Mouse (Mus musculus) bone marrow macrophage, adult 2 months (primary cell): ENCODE results near the gene Pigr. TPM values are rescaled to one million over a fixed set of nuclear protein-coding genes. Genes with fewer than 3 reads are reported as not detected.

ENCODE experiments used
- H3K27ac ChIP-seq: 2 replicates; pipeline ENCODE4 v1.5.1; 2012; ENCODE audit warnings: low read depth, low read length; ENCODE audit not compliant: insufficient read depth
- H3K4me1 ChIP-seq: 2 replicates; pipeline ENCODE4 v1.6.1; 2012; ENCODE audit warnings: low read length; ENCODE audit not compliant: control insufficient read depth, insufficient read depth
- H3K4me3 ChIP-seq: 2 replicates; pipeline ENCODE4 v1.5.1; 2012; ENCODE audit warnings: mild to moderate bottlenecking, low read length, moderate library complexity; ENCODE audit not compliant: insufficient read depth
- CTCF ChIP-seq: IDR thresholded peaks from 2 replicates; pipeline ENCODE4 v1.5.1; 2012; ENCODE audit warnings: low read depth, mild to moderate bottlenecking, low read length, moderate library complexity
- POLR2A ChIP-seq: IDR thresholded peaks from 2 replicates; pipeline ENCODE4 v1.6.1; 2012; ENCODE audit warnings: mild to moderate bottlenecking, low read depth, low read length, borderline replicate concordance
- polyA plus RNA-seq: library from polyadenylated mRNA; stranded (reverse); fragments of >200 nt; gene quantifications from 2 replicates; pipeline ENCODE4 v1.2.4, GENCODE M21; 2012; ENCODE audit not compliant: missing spikeins, insufficient read depth, insufficient read length

The Pigr gene
- polyA plus RNA-seq, 1 experiment = not detected

GRCm38 (mm10) chr1:130800602-130801001 is 25.9 kb upstream of the Pigr start, which contains the start of gene Fcamr:
Gene Fcamr (plus strand): TSS chr1:130800902.
- no peaks in the 10 kb centered on the region for H3K4me1 ChIP-seq
- no peak within 1 kb of the TSS for H3K4me3 ChIP-seq
- no peak for TF ChIP-seq POLR2A
- no peak for TF ChIP-seq CTCF
- H3K27ac ChIP-seq = no peak within 1 kb of the TSS

DNA sequence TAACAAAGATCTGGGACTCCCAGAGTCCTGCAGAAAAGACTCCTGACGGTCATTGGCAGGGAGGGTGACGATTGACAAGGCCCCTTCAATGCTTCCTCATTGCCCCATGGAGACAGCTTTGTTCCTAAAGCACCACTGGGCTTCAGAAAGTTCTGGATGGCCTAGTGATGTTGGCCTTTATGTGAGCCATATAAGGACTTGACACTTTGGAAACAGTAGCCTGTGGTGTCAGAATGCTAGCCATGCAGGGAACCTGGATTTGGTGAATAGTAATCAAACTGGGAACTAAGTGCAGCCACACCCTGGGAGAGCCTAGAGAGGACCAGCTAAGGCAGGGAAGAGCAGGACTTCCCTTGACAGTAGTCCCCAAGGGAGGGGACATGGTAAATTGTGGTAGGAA is 25.0 kb upstream of the Pigr start:
- TF ChIP-seq POLR2A (no peak), CTCF (no peak)
- H3K4me3 ChIP-seq = no peak overlapping the region
- no peak overlapping the region for H3K27ac ChIP-seq
- H3K4me1 ChIP-seq = no peaks in the 10 kb centered on the region

- TF ChIP-seq CTCF (no peak), POLR2A (no peak)
- Histone ChIP-seq H3K4me1 (no peaks in the 10 kb centered on the region), H3K27ac (no peak overlapping the region), H3K4me3 (no peak overlapping the region)
These were observed 23.5 kb upstream of the Pigr start for GRCm38 (mm10) chr1:130802976-130803375.

DNA sequence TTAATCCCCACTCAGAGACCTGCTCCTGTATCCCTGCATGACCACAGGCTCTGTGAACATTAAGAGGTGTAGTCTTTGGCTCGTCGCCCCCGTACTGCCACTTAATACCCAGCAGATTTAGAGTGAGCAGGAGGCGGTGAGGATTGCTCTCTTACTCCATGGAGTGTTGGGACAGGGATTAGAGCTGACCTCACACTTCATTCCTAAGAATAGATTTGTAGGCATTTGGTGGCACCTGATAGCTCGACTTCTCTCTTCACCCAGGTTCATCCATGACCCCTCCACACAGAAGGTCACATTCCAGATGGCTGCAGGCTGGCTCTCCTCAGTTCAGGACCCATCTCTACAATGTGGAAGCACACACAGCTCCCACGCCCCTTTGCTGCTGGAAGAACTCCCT is 22.2 kb upstream of the Pigr start:
- H3K27ac ChIP-seq = no peak overlapping the region
- TF ChIP-seq CTCF (no peak), POLR2A (no peak)
- H3K4me1 ChIP-seq = no peaks in the 10 kb centered on the region
- no peak overlapping the region for H3K4me3 ChIP-seq

DNA sequence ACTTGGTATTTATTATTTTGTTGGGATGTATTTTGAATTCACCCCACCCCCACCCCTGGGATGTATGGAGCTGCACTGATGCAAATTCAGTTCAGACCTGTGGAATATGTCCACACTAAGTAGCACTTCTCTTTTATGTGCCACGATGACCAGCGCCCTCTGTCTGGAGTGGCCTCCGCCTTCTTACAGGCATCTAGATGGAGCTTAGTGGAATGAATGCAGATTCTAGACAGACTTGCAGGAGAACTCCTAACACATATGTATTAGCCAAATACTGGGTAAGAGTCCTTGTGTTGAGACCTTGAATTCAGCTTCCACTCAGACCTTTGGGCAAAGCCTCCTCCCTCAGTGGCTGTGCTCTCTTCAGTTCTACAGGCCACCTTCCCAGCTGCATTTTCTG is 15.6 kb upstream of the Pigr start:
- H3K27ac ChIP-seq = no peak overlapping the region
- TF ChIP-seq CTCF (no peak), POLR2A (no peak)
- no peak overlapping the region for H3K4me3 ChIP-seq
- no peaks in the 10 kb centered on the region for H3K4me1 ChIP-seq

DNA sequence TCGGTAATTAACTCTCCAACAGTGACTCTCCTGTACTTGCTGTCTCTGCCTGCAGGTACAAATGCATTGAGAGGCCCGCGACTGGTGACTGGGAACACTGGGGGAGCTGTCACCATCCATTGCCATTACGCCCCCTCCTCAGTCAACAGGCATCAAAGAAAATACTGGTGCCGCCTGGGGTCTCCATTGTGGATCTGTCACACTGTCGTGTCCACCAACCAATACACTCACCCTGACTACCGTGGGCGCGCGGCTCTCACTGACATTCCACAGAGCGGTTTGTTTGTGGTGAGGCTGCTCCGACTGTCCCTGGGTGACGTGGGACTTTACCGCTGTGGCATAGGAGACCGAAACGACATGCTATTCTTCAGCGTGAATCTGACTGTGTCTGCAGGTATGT is 15.2 kb upstream of the Pigr start:
- no peak for TF ChIP-seq CTCF
- TF ChIP-seq POLR2A = no peak
- Histone ChIP-seq H3K27ac (no peak overlapping the region), H3K4me3 (no peak overlapping the region), H3K4me1 (no peaks in the 10 kb centered on the region)

DNA sequence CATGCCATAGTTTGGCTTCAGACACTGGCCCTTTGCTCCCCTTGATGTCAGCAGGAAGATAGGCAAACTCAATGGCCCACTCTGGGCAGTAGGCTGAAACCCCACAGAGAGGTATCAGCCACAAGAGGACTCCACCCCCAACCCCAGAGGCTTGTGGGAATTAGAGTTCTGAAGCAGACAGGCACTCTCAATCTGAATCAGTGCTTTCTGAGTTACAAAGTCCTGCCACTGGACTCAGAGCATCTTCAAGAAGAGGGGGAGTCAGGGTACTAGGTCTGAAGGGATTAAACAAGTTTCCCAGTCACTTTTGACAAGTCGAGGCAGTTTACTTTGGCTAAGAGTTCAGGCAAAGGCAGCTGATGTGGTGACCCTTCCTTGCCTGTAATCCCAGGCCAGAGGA is 6.7 kb upstream of the Pigr start:
- TF ChIP-seq POLR2A = no peak
- no peak for TF ChIP-seq CTCF
- no peak overlapping the region for H3K4me3 ChIP-seq
- H3K4me1 ChIP-seq = no peaks in the 10 kb centered on the region
- no peak overlapping the region for H3K27ac ChIP-seq

- no peak overlapping the region for H3K27ac ChIP-seq
- no peak for TF ChIP-seq POLR2A
- TF ChIP-seq CTCF = no peak
- H3K4me3 ChIP-seq = no peak overlapping the region
- H3K4me1 ChIP-seq = no peaks in the 10 kb centered on the region
These were observed 6.0 kb upstream of the Pigr start for GRCm38 (mm10) chr1:130820316-130821148.

DNA sequence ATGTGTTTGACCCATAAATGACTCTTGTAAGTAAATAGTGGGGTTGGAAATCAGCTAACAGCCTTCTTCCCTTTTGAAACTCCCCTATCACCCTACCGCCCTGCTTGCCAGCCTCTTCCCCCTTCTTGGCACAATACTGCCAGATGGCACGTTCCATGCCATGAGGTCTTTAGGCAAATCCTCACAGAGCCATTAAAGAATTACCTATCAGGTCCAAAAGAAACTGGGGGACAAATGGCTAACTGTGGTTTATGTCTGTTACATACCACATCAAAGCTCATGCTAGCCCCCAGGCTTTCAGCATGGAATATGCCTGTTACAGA is 5.4 kb upstream of the Pigr start:
- TF ChIP-seq POLR2A = no peak
- no peak for TF ChIP-seq CTCF
- Histone ChIP-seq H3K4me1 (no peaks in the 10 kb centered on the region), H3K27ac (no peak overlapping the region), H3K4me3 (no peak overlapping the region)

DNA sequence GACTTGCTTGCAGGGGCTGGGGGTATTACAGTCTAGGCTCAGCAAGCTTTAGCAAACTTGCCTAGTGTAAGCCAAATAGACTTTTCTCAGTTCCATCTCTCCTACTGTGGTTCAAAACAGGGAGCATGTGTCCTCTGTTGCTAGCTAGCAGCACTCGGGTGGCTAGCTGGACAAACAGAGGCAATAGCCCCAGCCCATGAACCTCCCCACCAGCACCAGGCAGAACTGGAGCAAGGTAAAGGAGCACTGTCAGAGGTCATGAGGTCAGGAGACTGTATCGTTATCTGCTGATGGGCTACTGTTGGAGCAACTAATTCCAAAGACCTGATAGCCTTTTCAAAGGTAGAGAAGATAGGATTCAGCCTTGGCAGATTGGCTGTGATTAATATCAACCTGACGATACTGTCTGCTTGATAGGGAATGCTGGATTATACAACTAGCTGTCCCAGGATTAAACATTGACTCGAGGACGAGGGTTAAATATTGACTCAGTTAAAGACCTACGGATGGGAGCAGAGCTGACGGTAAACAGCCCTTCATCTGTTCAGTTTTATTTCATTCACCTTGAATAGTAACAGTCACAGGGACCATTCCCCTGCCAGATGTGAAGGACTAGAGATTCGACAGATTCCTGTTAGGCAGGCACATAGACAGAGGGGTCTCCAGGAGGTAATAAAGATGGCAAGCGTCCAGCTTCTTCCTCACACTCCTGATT is 4.4 kb upstream of the Pigr start:
- Histone ChIP-seq H3K27ac (no peak overlapping the region), H3K4me1 (no peaks in the 10 kb centered on the region), H3K4me3 (no peak overlapping the region)
- no peak for TF ChIP-seq CTCF
- no peak for TF ChIP-seq POLR2A
